Mouse (Mus musculus): ENCODE data around the gene Mpig6b. TPM values are rescaled to one million over a fixed set of nuclear protein-coding genes. Genes with fewer than 3 reads are reported as not detected.
A peak's percentile ranks its signal among the peaks of the same experiment; 100 is the strongest.

Gene Mpig6b
- polyA plus RNA-seq, 1 experiment from 2014 or later, result 0.21 TPM

- H3K36me3 ChIP-seq (ENCODE audit: control insufficient read depth, insufficient read depth, low read length), result peaks cover 7% of the 10 kb centered on the region; the same call in 1 of the 2 replicates
- H3K4me3 ChIP-seq (replicated peaks; ENCODE audit: low read depth, low read length), result no peak overlapping the region
- H3K9ac ChIP-seq (replicated peaks; ENCODE audit: low read length), result no peak overlapping the region
- H3K9me3 ChIP-seq (ENCODE audit: control insufficient read depth, low read length), result no peaks in the 10 kb centered on the region
- H3K4me2 ChIP-seq (ENCODE audit: low read length), result peak overlapping the region; percentile 13
- H3K27me3 ChIP-seq (ENCODE audit: control insufficient read depth, insufficient read depth, low read length), result no peaks in the 10 kb centered on the region
- 0 out of 2 replicates have a peak overlapping the region, but pooled peaks have one; percentile 1 for H3K27ac ChIP-seq (replicated peaks; ENCODE audit: low read depth, low read length)
- peak; percentile 44; the same call in 1 of the 2 replicates for ATAC-seq (ENCODE audit: low FRiP score, low TSS enrichment)
- peak; percentile 85 for DNase-seq
- 3% methylated on average over 17 of the region's 17 CpGs for WGBS
- H3K4me1 ChIP-seq (ENCODE audit: control insufficient read depth, insufficient read depth, low read length), result peaks cover 3% of the 10 kb centered on the region; the same call in 1 of the 2 replicates
Measured at GRCm38 (mm10) chr17:35021163-35021808, 44.7 kb downstream of the Mpig6b start.

GRCm38 (mm10) chr17:35020551-35020950, 45.4 kb downstream of the Mpig6b start:
- Histone ChIP-seq H3K4me2 (ENCODE audit: low read length) (no peak overlapping the region), H3K27me3 (ENCODE audit: control insufficient read depth, insufficient read depth, low read length) (no peaks in the 10 kb centered on the region), H3K27ac (replicated peaks; ENCODE audit: low read depth, low read length) (no peak overlapping the region), H3K4me3 (replicated peaks; ENCODE audit: low read depth, low read length) (no peak overlapping the region), H3K4me1 (ENCODE audit: control insufficient read depth, insufficient read depth, low read length) (peaks cover 3% of the 10 kb centered on the region; the same call in 1 of the 2 replicates), H3K36me3 (ENCODE audit: control insufficient read depth, insufficient read depth, low read length) (peaks cover 14% of the 10 kb centered on the region), H3K9me3 (ENCODE audit: control insufficient read depth, low read length) (no peaks in the 10 kb centered on the region), H3K9ac (replicated peaks; ENCODE audit: low read length) (no peak overlapping the region)
- DNase-seq, result no peak
- 80% methylated on average over 8 of the region's 8 CpGs for WGBS
- no peak for ATAC-seq (ENCODE audit: low FRiP score, low TSS enrichment)

GRCm38 (mm10) chr17:35019894-35020293, 46.1 kb downstream of the Mpig6b start:
- DNase-seq, result no peak
- no peak overlapping the region for H3K27ac ChIP-seq (replicated peaks; ENCODE audit: low read depth, low read length)
- no peak overlapping the region for H3K4me2 ChIP-seq (ENCODE audit: low read length)
- peaks cover 3% of the 10 kb centered on the region; the same call in 1 of the 2 replicates for H3K4me1 ChIP-seq (ENCODE audit: control insufficient read depth, insufficient read depth, low read length)
- 72% methylated on average over 11 of the region's 11 CpGs for WGBS
- H3K27me3 ChIP-seq (ENCODE audit: control insufficient read depth, insufficient read depth, low read length), result no peaks in the 10 kb centered on the region
- no peak for ATAC-seq (ENCODE audit: low FRiP score, low TSS enrichment)
- H3K9me3 ChIP-seq (ENCODE audit: control insufficient read depth, low read length), result no peaks in the 10 kb centered on the region
- H3K4me3 ChIP-seq (replicated peaks; ENCODE audit: low read depth, low read length), result no peak overlapping the region
- peaks cover 21% of the 10 kb centered on the region for H3K36me3 ChIP-seq (ENCODE audit: control insufficient read depth, insufficient read depth, low read length)
- H3K9ac ChIP-seq (replicated peaks; ENCODE audit: low read length), result no peak overlapping the region

- H3K27me3 ChIP-seq (ENCODE audit: control insufficient read depth, insufficient read depth, low read length), result no peaks in the 10 kb centered on the region
- WGBS, result 70% methylated on average over 3 of the region's 3 CpGs
- H3K27ac ChIP-seq (replicated peaks; ENCODE audit: low read depth, low read length), result no peak overlapping the region
- DNase-seq (no peak), ATAC-seq (ENCODE audit: low FRiP score, low TSS enrichment) (no peak)
- H3K36me3 ChIP-seq (ENCODE audit: control insufficient read depth, insufficient read depth, low read length), result peaks cover 38% of the 10 kb centered on the region
- H3K4me3 ChIP-seq (replicated peaks; ENCODE audit: low read depth, low read length), result no peak overlapping the region
- H3K4me1 ChIP-seq (ENCODE audit: control insufficient read depth, insufficient read depth, low read length), result peaks cover 3% of the 10 kb centered on the region; the same call in 1 of the 2 replicates
- no peak overlapping the region for H3K4me2 ChIP-seq (ENCODE audit: low read length)
- no peak overlapping the region for H3K9ac ChIP-seq (replicated peaks; ENCODE audit: low read length)
- H3K9me3 ChIP-seq (ENCODE audit: control insufficient read depth, low read length), result no peaks in the 10 kb centered on the region
Measured at GRCm38 (mm10) chr17:35018171-35018570, 47.8 kb downstream of the Mpig6b start.

- Histone ChIP-seq H3K4me1 (ENCODE audit: control insufficient read depth, insufficient read depth, low read length) (peaks cover 3% of the 10 kb centered on the region; the same call in 1 of the 2 replicates), H3K27ac (replicated peaks; ENCODE audit: low read depth, low read length) (no peak overlapping the region), H3K36me3 (ENCODE audit: control insufficient read depth, insufficient read depth, low read length) (peaks cover 43% of the 10 kb centered on the region), H3K4me2 (ENCODE audit: low read length) (no peak overlapping the region), H3K4me3 (replicated peaks; ENCODE audit: low read depth, low read length) (no peak overlapping the region), H3K27me3 (ENCODE audit: control insufficient read depth, insufficient read depth, low read length) (no peaks in the 10 kb centered on the region), H3K9me3 (ENCODE audit: control insufficient read depth, low read length) (no peaks in the 10 kb centered on the region), H3K9ac (replicated peaks; ENCODE audit: low read length) (no peak overlapping the region)
- ATAC-seq (ENCODE audit: low FRiP score, low TSS enrichment), result no peak
- WGBS, result 77% methylated on average over 14 of the region's 14 CpGs
- no peak for DNase-seq
Measured at GRCm38 (mm10) chr17:35017706-35018030, 48.3 kb downstream of the Mpig6b start.

GRCm38 (mm10) chr17:35016791-35017705, 48.9 kb downstream of the Mpig6b start:
- no peaks in the 10 kb centered on the region for H3K27me3 ChIP-seq (ENCODE audit: control insufficient read depth, insufficient read depth, low read length)
- peaks cover 49% of the 10 kb centered on the region for H3K36me3 ChIP-seq (ENCODE audit: control insufficient read depth, insufficient read depth, low read length)
- no peak overlapping the region for H3K27ac ChIP-seq (replicated peaks; ENCODE audit: low read depth, low read length)
- DNase-seq (no peak), ATAC-seq (ENCODE audit: low FRiP score, low TSS enrichment) (no peak)
- no peak overlapping the region for H3K4me3 ChIP-seq (replicated peaks; ENCODE audit: low read depth, low read length)
- H3K9me3 ChIP-seq (ENCODE audit: control insufficient read depth, low read length), result no peaks in the 10 kb centered on the region
- H3K4me1 ChIP-seq (ENCODE audit: control insufficient read depth, insufficient read depth, low read length), result peaks cover 3% of the 10 kb centered on the region; the same call in 1 of the 2 replicates
- no peak overlapping the region; the same call in 1 of the 2 replicates for H3K9ac ChIP-seq (replicated peaks; ENCODE audit: low read length)
- 82% methylated on average over 10 of the region's 10 CpGs for WGBS
- no peak overlapping the region for H3K4me2 ChIP-seq (ENCODE audit: low read length)

- Histone ChIP-seq H3K4me3 (replicated peaks; ENCODE audit: low read depth, low read length) (no peak within 1 kb of the TSS), H3K27me3 (ENCODE audit: control insufficient read depth, insufficient read depth, low read length) (no peaks in the 10 kb centered on the region), H3K9me3 (ENCODE audit: control insufficient read depth, low read length) (no peaks in the 10 kb centered on the region), H3K4me1 (ENCODE audit: control insufficient read depth, insufficient read depth, low read length) (peaks cover under 1% of the 10 kb centered on the region; the same call in 1 of the 2 replicates), H3K4me2 (ENCODE audit: low read length) (no peak within 1 kb of the TSS), H3K9ac (replicated peaks; ENCODE audit: low read length) (no peak within 1 kb of the TSS; the same call in 1 of the 2 replicates), H3K36me3 (ENCODE audit: control insufficient read depth, insufficient read depth, low read length) (peaks cover 56% of the 10 kb centered on the region), H3K27ac (replicated peaks; ENCODE audit: low read depth, low read length) (no peak within 1 kb of the TSS)
- peak; percentile 61 for DNase-seq
- ATAC-seq (ENCODE audit: low FRiP score, low TSS enrichment), result peak; percentile 31; the same call in 1 of the 2 replicates
- whole genome bisulfite sequencing, result 63% methylated on average over 12 of the region's 12 CpGs
Measured at GRCm38 (mm10) chr17:35016376-35016775, 49.6 kb downstream of the Mpig6b start, which contains the start of gene Vwa7. Gene Vwa7, plus strand, starts transcription at chr17:35016579.

- Histone ChIP-seq H3K9me3 (ENCODE audit: control insufficient read depth, low read length) (no peaks in the 10 kb centered on the region), H3K4me1 (ENCODE audit: control insufficient read depth, insufficient read depth, low read length) (no peaks in the 10 kb centered on the region), H3K27ac (replicated peaks; ENCODE audit: low read depth, low read length) (no peak overlapping the region), H3K4me2 (ENCODE audit: low read length) (no peak overlapping the region), H3K27me3 (ENCODE audit: control insufficient read depth, insufficient read depth, low read length) (no peaks in the 10 kb centered on the region), H3K4me3 (replicated peaks; ENCODE audit: low read depth, low read length) (no peak overlapping the region), H3K9ac (replicated peaks; ENCODE audit: low read length) (no peak overlapping the region), H3K36me3 (ENCODE audit: control insufficient read depth, insufficient read depth, low read length) (peaks cover 67% of the 10 kb centered on the region)
- ATAC-seq (ENCODE audit: low FRiP score, low TSS enrichment) (no peak), DNase-seq (no peak)
- WGBS, result 93% methylated on average over 16 of the region's 16 CpGs
Measured at GRCm38 (mm10) chr17:35015296-35015695, 50.7 kb downstream of the Mpig6b start.

All from midbrain, embryonic 14.5 days (tissue).